Mouse (Mus musculus) forebrain, embryonic 12.5 days (tissue): ENCODE data around the gene Parg. TPM values are rescaled to one million over a fixed set of nuclear protein-coding genes. Genes with fewer than 3 reads are reported as not detected.

Experiments used
- ATAC-seq: fragments of 200-750 bp; cut with Nextera tagmentation; 2 replicates; pipeline ENCODE4 v1.8.0; 2017; ENCODE audit warnings: moderate TSS enrichment; ENCODE audit not compliant: low FRiP score
- H3K27ac ChIP-seq: fragments of 300-500 bp; sonication (generic); 2 replicates; pipeline ENCODE4 v1.5.1; 2016; ENCODE audit warnings: mild to moderate bottlenecking
- H3K27me3 ChIP-seq: fragments of 300-500 bp; sonication (generic); 2 replicates; pipeline ENCODE4 v1.6.1; 2016; ENCODE audit warnings: mild to moderate bottlenecking
- H3K36me3 ChIP-seq: fragments of 300-500 bp; sonication (generic); replicated peaks from 2 replicates; pipeline ENCODE4 v1.6.1; 2016; ENCODE audit warnings: mild to moderate bottlenecking
- H3K4me1 ChIP-seq: fragments of 300-500 bp; sonication (generic); 2 replicates; pipeline ENCODE4 v1.6.1; 2016
- H3K4me2 ChIP-seq: fragments of 300-500 bp; sonication (generic); 2 replicates; pipeline ENCODE4 v1.6.1; 2016; ENCODE audit warnings: mild to moderate bottlenecking, moderate library complexity
- H3K4me3 ChIP-seq: fragments of 300-500 bp; sonication (generic); replicated peaks from 2 replicates; pipeline ENCODE4 v1.5.1; 2016; ENCODE audit warnings: mild to moderate bottlenecking
- H3K9ac ChIP-seq: fragments of 300-500 bp; sonication (generic); 2 replicates; pipeline ENCODE4 v1.6.1; 2016; ENCODE audit warnings: mild to moderate bottlenecking
- H3K9me3 ChIP-seq: fragments of 300-500 bp; sonication (generic); 2 replicates; pipeline ENCODE4 v1.6.1; 2016
- WGBS: fragments of 180-500 bp; shearing (Covaris S2); methylation state at CpG from one replicate; pipeline ENCODE4 v1.1.7; 2016; 5-methylcytosine and 5-hydroxymethylcytosine counted together
- polyA plus RNA-seq: library from polyadenylated mRNA; unstranded; fragments of >200 nt; fragmentation: Nextera tagmentation; extraction: Ambion mirVana; gene quantifications from 2 replicates; pipeline ENCODE4 v1.2.1, GENCODE M21; 2016

Gene Parg
- polyA plus RNA-seq, 1 experiment from 2014 or later, result 55.3 TPM

DNA sequence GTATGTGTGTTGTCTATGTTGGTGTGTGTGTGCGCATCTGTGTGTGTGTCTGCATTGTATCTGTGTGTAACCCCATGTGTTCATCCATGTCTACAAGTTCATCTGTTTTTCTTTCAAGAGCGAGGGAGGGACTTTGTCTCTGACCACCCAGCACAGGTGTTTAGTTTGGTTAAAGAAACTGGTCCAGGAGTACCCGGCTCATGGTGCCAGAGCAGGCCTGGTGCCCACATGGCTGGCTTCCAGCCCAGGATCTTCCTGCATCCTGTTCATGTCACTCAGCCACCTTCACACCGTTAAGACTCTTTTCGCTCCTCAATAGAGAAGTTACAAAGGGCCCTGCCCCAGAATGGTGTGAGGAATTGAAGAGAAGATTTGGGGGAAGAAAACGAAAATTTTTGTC, 134.3 kb downstream of the Parg start:
- ATAC-seq, result no peak
- Histone ChIP-seq H3K9me3 (no peaks in the 10 kb centered on the region), H3K4me1 (no peaks in the 10 kb centered on the region), H3K27me3 (no peaks in the 10 kb centered on the region), H3K36me3 (peaks cover 63% of the 10 kb centered on the region), H3K4me3 (no peak overlapping the region), H3K9ac (no peak overlapping the region), H3K4me2 (no peak overlapping the region), H3K27ac (no peak overlapping the region)
- 86% methylated on average over 6 of the region's 6 CpGs for WGBS

GRCm38 (mm10) chr14:32336547-32336946, 134.8 kb downstream of the Parg start:
- no peaks in the 10 kb centered on the region for H3K9me3 ChIP-seq

DNA sequence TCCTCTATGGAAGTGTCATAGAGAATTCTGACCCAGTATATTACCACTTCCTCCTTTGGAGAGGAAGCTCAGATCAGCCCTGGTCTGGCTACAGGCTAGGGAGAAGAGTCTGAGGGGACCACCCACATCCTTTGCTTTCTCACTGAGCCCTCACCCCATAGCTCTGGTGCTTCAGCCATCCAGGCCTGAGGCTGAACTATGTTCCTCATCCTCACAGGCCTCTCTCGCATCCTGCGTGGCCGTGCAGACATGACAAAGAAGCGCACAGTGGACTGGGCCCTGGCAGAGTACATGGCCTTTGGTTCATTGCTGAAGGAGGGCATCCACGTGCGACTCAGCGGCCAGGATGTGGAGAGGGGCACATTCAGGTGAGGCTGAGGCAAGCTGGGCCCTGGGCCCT, 140.1 kb downstream of the Parg start:
- peaks cover 78% of the 10 kb centered on the region for H3K36me3 ChIP-seq

More at GRCm38 (mm10) chr14:32336547-32336946, 134.8 kb downstream of the Parg start:
- Histone ChIP-seq H3K27me3 (no peaks in the 10 kb centered on the region), H3K9ac (no peak overlapping the region), H3K4me3 (no peak overlapping the region), H3K36me3 (peaks cover 69% of the 10 kb centered on the region), H3K27ac (no peak overlapping the region), H3K4me2 (no peak overlapping the region), H3K4me1 (no peaks in the 10 kb centered on the region)
- ATAC-seq, result no peak
- WGBS, result 85% methylated on average over 11 of the region's 11 CpGs

DNA sequence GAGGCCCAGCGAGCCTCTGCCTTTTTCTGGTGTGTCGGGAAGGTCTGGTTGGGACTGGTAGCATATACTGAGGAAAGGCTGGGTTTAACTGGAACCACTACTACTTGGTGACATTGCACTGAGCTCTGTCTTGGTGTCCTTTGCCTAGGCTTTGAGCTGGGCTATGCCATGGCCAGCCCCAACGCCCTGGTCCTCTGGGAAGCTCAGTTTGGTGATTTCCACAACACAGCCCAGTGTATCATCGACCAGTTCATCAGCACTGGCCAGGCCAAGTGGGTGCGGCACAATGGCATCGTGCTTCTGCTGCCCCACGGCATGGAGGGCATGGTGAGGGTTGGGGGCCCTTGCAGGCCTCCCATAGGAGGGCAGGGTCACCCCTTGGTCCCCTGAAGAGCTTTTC, 142.4 kb downstream of the Parg start:
- Histone ChIP-seq H3K4me1 (no peaks in the 10 kb centered on the region), H3K4me2 (no peak overlapping the region), H3K27me3 (no peaks in the 10 kb centered on the region), H3K9ac (no peak overlapping the region), H3K27ac (no peak overlapping the region), H3K9me3 (no peaks in the 10 kb centered on the region), H3K36me3 (peaks cover 78% of the 10 kb centered on the region), H3K4me3 (no peak overlapping the region)
- no peak for ATAC-seq
- 96% methylated on average over 7 of the region's 7 CpGs for WGBS

More for the DNA sequence above, 140.1 kb downstream of the Parg start:
- H3K27me3 ChIP-seq, result no peaks in the 10 kb centered on the region
- H3K27ac ChIP-seq, result no peak overlapping the region
- H3K4me3 ChIP-seq, result no peak overlapping the region
- H3K4me1 ChIP-seq, result no peaks in the 10 kb centered on the region
- ATAC-seq, result no peak
- H3K9ac ChIP-seq, result no peak overlapping the region
- H3K4me2 ChIP-seq, result no peak overlapping the region
- 95% methylated on average over 7 of the region's 7 CpGs for WGBS
- H3K9me3 ChIP-seq, result no peaks in the 10 kb centered on the region

GRCm38 (mm10) chr14:32344694-32345093, 142.9 kb downstream of the Parg start:
- H3K4me3 ChIP-seq, result no peak overlapping the region
- no peaks in the 10 kb centered on the region for H3K9me3 ChIP-seq
- no peak overlapping the region for H3K9ac ChIP-seq
- no peak for ATAC-seq
- no peaks in the 10 kb centered on the region for H3K27me3 ChIP-seq
- H3K4me1 ChIP-seq, result no peaks in the 10 kb centered on the region
- WGBS, result 86% methylated on average over 9 of the region's 10 CpGs
- no peak overlapping the region for H3K4me2 ChIP-seq
- H3K36me3 ChIP-seq, result peaks cover 72% of the 10 kb centered on the region
- H3K27ac ChIP-seq, result no peak overlapping the region

Other genes starting within 250 kb of the Parg start
- gene Galnt15, start 173.0 kb upstream of the Parg start, polyA plus RNA-seq, result 0.14 and 0.18 TPM in 2 replicates
- gene Oxnad1, start 116.6 kb upstream of the Parg start, polyA plus RNA-seq, result 19.0 and 23.4 TPM in 2 replicates
- 86.9 and 90.4 TPM in 2 replicates for gene Dph3, start 116.2 kb upstream of the Parg start, polyA plus RNA-seq
- not detected in 2 replicates for gene Msmb, start 59.9 kb upstream of the Parg start, polyA plus RNA-seq
- gene Ncoa4, start 42.1 kb upstream of the Parg start, polyA plus RNA-seq, result 91.9 and 94.8 TPM in 2 replicates
- gene Timm23, start 51 bp upstream of the Parg start, polyA plus RNA-seq, result 227 and 231 TPM in 2 replicates
- gene Ogdhl, start 120.1 kb downstream of the Parg start, polyA plus RNA-seq, result 16.0 and 20.5 TPM in 2 replicates
- not detected in 2 replicates for gene 1700024G13Rik, start 186.4 kb downstream of the Parg start, polyA plus RNA-seq